Mouse (Mus musculus): ENCODE results near the gene Cdc26. TPM values are rescaled to one million over a fixed set of nuclear protein-coding genes. Genes with fewer than 3 reads are reported as not detected.

Cdc26 gene
- 46.9 and 52.6 TPM in 2 replicates for total RNA-seq (2014; rRNA removed)
- polyA plus RNA-seq (2012; rRNA removed), result 13.5 and 14.8 TPM in 2 replicates

- peak; percentile 99 for DNase-seq (ENCODE audit: extremely low read depth, low read depth, low spot score)
- H3K27ac ChIP-seq (replicated peaks; ENCODE audit: insufficient read depth, low read depth, low read length), result peak within 1 kb of the TSS; percentile 65
- peaks cover 16% of the 10 kb centered on the region; the same call in 1 of the 2 replicates for H3K79me2 ChIP-seq (ENCODE audit: control insufficient read depth, insufficient read depth, low read length)
- peaks cover 4% of the 10 kb centered on the region for H3K4me1 ChIP-seq (ENCODE audit: control insufficient read depth, insufficient read depth, low read length)
- H3K27me3 ChIP-seq (ENCODE audit: control insufficient read depth, insufficient read depth, low read length), result no peaks in the 10 kb centered on the region
- TF ChIP-seq CTCF (IDR thresholded peaks at IDR 0.05; ENCODE audit: low read depth, low read length) (no peak), POLR2A (IDR thresholded peaks at IDR 0.05; ENCODE audit: extremely low read depth, insufficient read depth, low read length) (peak; percentile 74)
- H3K36me3 ChIP-seq (ENCODE audit: control insufficient read depth, insufficient read depth, low read length), result peaks cover 12% of the 10 kb centered on the region
- peak within 1 kb of the TSS; percentile 71 for H3K4me3 ChIP-seq (ENCODE audit: insufficient read depth, low read depth, low read length)
- under 1% methylated on average over 39 of the region's 39 CpGs for WGBS
- H3K9ac ChIP-seq (ENCODE audit: low read depth, low read length), result peak within 1 kb of the TSS; percentile 77
Observed at GRCm38 (mm10) chr4:62408601-62409282, at the start of gene Cdc26, which contains the start of gene Prpf4. Gene Cdc26, minus strand, starts transcription at chr4:62408642. Gene Prpf4, plus strand, starts transcription at chr4:62408797.

- H3K27me3 ChIP-seq (ENCODE audit: control insufficient read depth, insufficient read depth, low read length), result no peaks in the 10 kb centered on the region
- H3K4me3 ChIP-seq (ENCODE audit: insufficient read depth, low read depth, low read length), result no peak overlapping the region
- no peaks in the 10 kb centered on the region for H3K36me3 ChIP-seq (ENCODE audit: control insufficient read depth, insufficient read depth, low read length)
- H3K4me1 ChIP-seq (ENCODE audit: control insufficient read depth, insufficient read depth, low read length), result no peaks in the 10 kb centered on the region
- no peak overlapping the region for H3K9ac ChIP-seq (ENCODE audit: low read depth, low read length)
- TF ChIP-seq CTCF (IDR thresholded peaks at IDR 0.05; ENCODE audit: low read depth, low read length), result peak; percentile 67
- TF ChIP-seq POLR2A (IDR thresholded peaks at IDR 0.05; ENCODE audit: extremely low read depth, insufficient read depth, low read length), result no peak
- no peaks in the 10 kb centered on the region for H3K79me2 ChIP-seq (ENCODE audit: control insufficient read depth, insufficient read depth, low read length)
- WGBS, result 49% methylated on average over 5 of the region's 5 CpGs
- H3K27ac ChIP-seq (replicated peaks; ENCODE audit: insufficient read depth, low read depth, low read length), result no peak overlapping the region
- peak; percentile 40 for DNase-seq (ENCODE audit: extremely low read depth, low read depth, low spot score)
Observed at GRCm38 (mm10) chr4:62454995-62455394, 46.6 kb upstream of the Cdc26 start.

- 85% methylated on average over 4 of the region's 4 CpGs for WGBS
- no peak for DNase-seq (ENCODE audit: extremely low read depth, low read depth, low spot score)
- Histone ChIP-seq H3K27me3 (ENCODE audit: control insufficient read depth, insufficient read depth, low read length) (no peaks in the 10 kb centered on the region), H3K4me1 (ENCODE audit: control insufficient read depth, insufficient read depth, low read length) (peaks cover 5% of the 10 kb centered on the region), H3K36me3 (ENCODE audit: control insufficient read depth, insufficient read depth, low read length) (no peaks in the 10 kb centered on the region), H3K27ac (replicated peaks; ENCODE audit: insufficient read depth, low read depth, low read length) (no peak overlapping the region; the same call in 1 of the 2 replicates), H3K4me3 (ENCODE audit: insufficient read depth, low read depth, low read length) (no peak overlapping the region), H3K79me2 (ENCODE audit: control insufficient read depth, insufficient read depth, low read length) (no peaks in the 10 kb centered on the region), H3K9ac (ENCODE audit: low read depth, low read length) (no peak overlapping the region)
- TF ChIP-seq CTCF (IDR thresholded peaks at IDR 0.05; ENCODE audit: low read depth, low read length) (no peak), POLR2A (IDR thresholded peaks at IDR 0.05; ENCODE audit: extremely low read depth, insufficient read depth, low read length) (no peak)
Observed at GRCm38 (mm10) chr4:62440986-62441385, 32.5 kb upstream of the Cdc26 start.

GRCm38 (mm10) chr4:62440544-62440943, 32.1 kb upstream of the Cdc26 start:
- H3K27me3 ChIP-seq (ENCODE audit: control insufficient read depth, insufficient read depth, low read length), result no peaks in the 10 kb centered on the region
- H3K9ac ChIP-seq (ENCODE audit: low read depth, low read length), result no peak overlapping the region
- H3K27ac ChIP-seq (replicated peaks; ENCODE audit: insufficient read depth, low read depth, low read length), result no peak overlapping the region
- peaks cover 5% of the 10 kb centered on the region for H3K4me1 ChIP-seq (ENCODE audit: control insufficient read depth, insufficient read depth, low read length)
- no peaks in the 10 kb centered on the region for H3K79me2 ChIP-seq (ENCODE audit: control insufficient read depth, insufficient read depth, low read length)
- H3K36me3 ChIP-seq (ENCODE audit: control insufficient read depth, insufficient read depth, low read length), result no peaks in the 10 kb centered on the region
- H3K4me3 ChIP-seq (ENCODE audit: insufficient read depth, low read depth, low read length), result no peak overlapping the region
- TF ChIP-seq CTCF (IDR thresholded peaks at IDR 0.05; ENCODE audit: low read depth, low read length), result no peak
- no peak for TF ChIP-seq POLR2A (IDR thresholded peaks at IDR 0.05; ENCODE audit: extremely low read depth, insufficient read depth, low read length)
- WGBS, result 15% methylated on average over 4 of the region's 4 CpGs
- peak; percentile 89 for DNase-seq (ENCODE audit: extremely low read depth, low read depth, low spot score)

DNA sequence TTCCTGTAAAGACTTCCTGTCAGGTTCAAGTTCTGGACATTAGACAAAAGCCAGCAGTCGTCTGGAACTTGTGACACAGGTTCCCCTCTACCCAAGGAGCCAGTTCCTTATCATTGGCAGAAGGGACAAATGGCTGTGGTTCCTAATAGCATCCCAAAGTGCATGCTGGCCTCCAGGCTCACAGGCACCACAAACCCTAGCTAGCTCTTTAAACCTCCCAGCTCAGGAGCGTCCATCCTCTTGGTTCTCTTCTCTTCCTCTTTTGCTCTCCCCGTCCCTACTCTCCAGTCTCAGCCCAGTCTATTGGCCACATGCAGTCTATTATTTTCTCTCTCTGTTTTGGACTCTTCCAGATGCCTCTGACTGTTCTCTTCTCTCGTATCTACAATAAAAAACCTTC, 31.4 kb upstream of the Cdc26 start:
- 81% methylated on average over 4 of the region's 4 CpGs for WGBS
- H3K4me1 ChIP-seq (ENCODE audit: control insufficient read depth, insufficient read depth, low read length), result peaks cover 5% of the 10 kb centered on the region
- no peak overlapping the region for H3K4me3 ChIP-seq (ENCODE audit: insufficient read depth, low read depth, low read length)
- no peak for DNase-seq (ENCODE audit: extremely low read depth, low read depth, low spot score)
- no peaks in the 10 kb centered on the region for H3K27me3 ChIP-seq (ENCODE audit: control insufficient read depth, insufficient read depth, low read length)
- no peak overlapping the region for H3K27ac ChIP-seq (replicated peaks; ENCODE audit: insufficient read depth, low read depth, low read length)
- H3K9ac ChIP-seq (ENCODE audit: low read depth, low read length), result no peak overlapping the region
- H3K79me2 ChIP-seq (ENCODE audit: control insufficient read depth, insufficient read depth, low read length), result no peaks in the 10 kb centered on the region
- TF ChIP-seq CTCF (IDR thresholded peaks at IDR 0.05; ENCODE audit: low read depth, low read length), result no peak
- no peak for TF ChIP-seq POLR2A (IDR thresholded peaks at IDR 0.05; ENCODE audit: extremely low read depth, insufficient read depth, low read length)
- H3K36me3 ChIP-seq (ENCODE audit: control insufficient read depth, insufficient read depth, low read length), result no peaks in the 10 kb centered on the region

DNA sequence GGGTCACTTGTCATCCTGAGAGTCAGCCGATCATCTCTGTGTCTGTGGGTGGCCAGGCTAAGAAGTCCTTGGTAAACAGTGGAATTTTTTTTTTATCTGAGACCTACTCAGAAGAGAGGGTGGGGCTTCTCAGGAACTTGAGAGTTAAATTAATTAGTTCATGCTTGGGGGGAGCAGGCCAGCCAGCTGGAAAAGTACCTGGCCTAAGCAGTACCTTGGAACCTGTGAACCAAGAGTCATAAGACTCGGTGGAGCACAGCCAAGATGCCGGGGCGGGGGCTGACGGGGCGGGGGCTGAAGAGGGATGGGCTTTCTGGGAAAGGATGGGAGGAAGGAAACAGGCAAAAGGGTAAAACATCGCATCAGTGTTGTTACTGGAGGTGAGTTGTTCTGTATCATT, 29.4 kb upstream of the Cdc26 start:
- Histone ChIP-seq H3K36me3 (ENCODE audit: control insufficient read depth, insufficient read depth, low read length) (no peaks in the 10 kb centered on the region), H3K79me2 (ENCODE audit: control insufficient read depth, insufficient read depth, low read length) (no peaks in the 10 kb centered on the region), H3K4me1 (ENCODE audit: control insufficient read depth, insufficient read depth, low read length) (peaks cover 5% of the 10 kb centered on the region), H3K27me3 (ENCODE audit: control insufficient read depth, insufficient read depth, low read length) (no peaks in the 10 kb centered on the region), H3K4me3 (ENCODE audit: insufficient read depth, low read depth, low read length) (no peak overlapping the region), H3K27ac (replicated peaks; ENCODE audit: insufficient read depth, low read depth, low read length) (no peak overlapping the region), H3K9ac (ENCODE audit: low read depth, low read length) (no peak overlapping the region)
- no peak for DNase-seq (ENCODE audit: extremely low read depth, low read depth, low spot score)
- 88% methylated on average over 7 of the region's 7 CpGs for WGBS
- no peak for TF ChIP-seq CTCF (IDR thresholded peaks at IDR 0.05; ENCODE audit: low read depth, low read length)
- TF ChIP-seq POLR2A (IDR thresholded peaks at IDR 0.05; ENCODE audit: extremely low read depth, insufficient read depth, low read length), result no peak
